Mouse (Mus musculus) ES-E14 (cell line): ENCODE results near the gene Brip1.

Source experiments
- CHD2 ChIP-seq: IDR thresholded peaks from 2 replicates; pipeline ENCODE4 v1.6.1; 2014; ENCODE audit warnings: mild to moderate bottlenecking, low read depth, low read length, inconsistent platforms
- HCFC1 ChIP-seq: IDR thresholded peaks from 2 replicates; pipeline ENCODE4 v1.6.1; 2012; ENCODE audit warnings: low read length, inconsistent platforms, borderline replicate concordance; ENCODE audit not compliant: insufficient read depth
- MAFK ChIP-seq: IDR thresholded peaks from 2 replicates; pipeline ENCODE4 v1.6.1; 2014; ENCODE audit warnings: mild to moderate bottlenecking, low read depth, low read length, inconsistent platforms; ENCODE audit not compliant: insufficient read depth
- ZC3H11A ChIP-seq: IDR thresholded peaks from 2 replicates; pipeline ENCODE4 v1.6.1; 2012; ENCODE audit warnings: low read depth, mild to moderate bottlenecking, inconsistent platforms, low read length, borderline replicate concordance
- ZNF384 ChIP-seq: IDR thresholded peaks from 2 replicates; pipeline ENCODE4 v1.6.1; 2012; ENCODE audit warnings: low read depth, low read length, inconsistent platforms

GRCm38 (mm10) chr11:86039355-86039754, 161.6 kb downstream of the Brip1 start:
- TF ChIP-seq MAFK (no peak), HCFC1 (no peak), ZNF384 (no peak), CHD2 (no peak), ZC3H11A (no peak)
